Mouse (Mus musculus) neural tube, embryonic 11.5 days (tissue): Measurements from ENCODE around the gene Vmn1r191. TPM values are rescaled to one million over a fixed set of nuclear protein-coding genes. Genes with fewer than 3 reads are reported as not detected.

ENCODE experiments used
- microRNA-seq: library from miRNA; unstranded; fragments of <30 nt; microRNA quantifications from one replicate; pipeline ENCODE4, GENCODE M21; 2016
- polyA plus RNA-seq: library from polyadenylated mRNA; unstranded; fragments of >200 nt; fragmentation: Nextera tagmentation; extraction: Ambion mirVana; gene quantifications from 2 replicates; pipeline ENCODE4 v1.2.1, GENCODE M21; 2014

Gene Vmn1r191
- polyA plus RNA-seq, 1 experiment from 2014 or later = not detected

Small RNAs within 50 kb of the gene (microRNA-seq; reads per million reads assigned to microRNA genes)
- gene Gm23282 (not detected), gene Gm25084 (not detected)

Other genes starting within 250 kb of the Vmn1r191 start
- 22.1 and 25.9 TPM in 2 replicates for gene Zfp184, start 238.9 kb downstream of the Vmn1r191 start, polyA plus RNA-seq
- gene Pom121l2, start 202.8 kb downstream of the Vmn1r191 start, polyA plus RNA-seq = 0.16 and 0.19 TPM in 2 replicates
- 0.21 and 0.27 TPM in 2 replicates for gene Prss16, start 174.2 kb downstream of the Vmn1r191 start, polyA plus RNA-seq
- 6.6 and 16.2 TPM in 2 replicates for gene Hist1h2ah, start 148.4 kb downstream of the Vmn1r191 start, polyA plus RNA-seq
- 6.2 and 10.8 TPM in 2 replicates for gene Hist1h2bk, start 148.1 kb downstream of the Vmn1r191 start, polyA plus RNA-seq
- gene Hist1h4i, start 142.6 kb downstream of the Vmn1r191 start, polyA plus RNA-seq = 25.5 and 29.2 TPM in 2 replicates
- gene Hist1h2ag, start 141.0 kb downstream of the Vmn1r191 start, polyA plus RNA-seq = 51.6 and 61.4 TPM in 2 replicates
- gene Hist1h2bj, start 140.8 kb downstream of the Vmn1r191 start, polyA plus RNA-seq = 12.4 and 13.1 TPM in 2 replicates
- not detected in 2 replicates for gene Vmn1r188, start 99.5 kb downstream of the Vmn1r191 start, polyA plus RNA-seq
- not detected in 2 replicates for gene Vmn1r189, start 78.1 kb downstream of the Vmn1r191 start, polyA plus RNA-seq
- gene Vmn1r192, start 7.2 kb upstream of the Vmn1r191 start, polyA plus RNA-seq = not detected in 2 replicates
- gene Vmn1r193, start 39.2 kb upstream of the Vmn1r191 start, polyA plus RNA-seq = not detected in 2 replicates
- not detected in 2 replicates for gene Vmn1r194, start 60.2 kb upstream of the Vmn1r191 start, polyA plus RNA-seq
- gene Vmn1r195, start 86.6 kb upstream of the Vmn1r191 start, polyA plus RNA-seq = not detected in 2 replicates
- gene Vmn1r196, start 106.0 kb upstream of the Vmn1r191 start, polyA plus RNA-seq = not detected in 2 replicates
- gene Vmn1r197, start 140.6 kb upstream of the Vmn1r191 start, polyA plus RNA-seq = not detected in 2 replicates
- not detected in 2 replicates for gene Vmn1r198, start 166.4 kb upstream of the Vmn1r191 start, polyA plus RNA-seq
- not detected in 2 replicates for gene Vmn1r199, start 195.8 kb upstream of the Vmn1r191 start, polyA plus RNA-seq
- not detected in 2 replicates for gene Vmn1r200, start 206.4 kb upstream of the Vmn1r191 start, polyA plus RNA-seq